Mouse (Mus musculus): ENCODE measurements at regions not wholly inside any gene's neighbourhood (a gene's known extent, or its start where the extent isn't known, plus 50 kb on each side); places are given as distances from the start of the nearest gene placed in this dataset.

- DNase-seq (ENCODE audit: low spot score): no peak
Measured at GRCm38 (mm10) chr7:70219310-70219709, 147.2 kb downstream of the Nr2f2 start.

- no peak for DNase-seq (ENCODE audit: low spot score)
Measured at GRCm38 (mm10) chr7:70217137-70217536, 149.4 kb downstream of the Nr2f2 start.

GRCm38 (mm10) chr7:70213970-70214520, 152.5 kb downstream of the Nr2f2 start:
- DNase-seq (ENCODE audit: low spot score): no peak

- no peak for DNase-seq (ENCODE audit: low spot score)
Measured at GRCm38 (mm10) chr7:70205900-70206299, 160.6 kb downstream of the Nr2f2 start.

GRCm38 (mm10) chr7:70200188-70200587, 166.3 kb downstream of the Nr2f2 start:
- DNase-seq (ENCODE audit: low spot score): no peak

GRCm38 (mm10) chr7:70178956-70179355, 187.6 kb downstream of the Nr2f2 start:
- no peak for DNase-seq (ENCODE audit: low spot score)

- no peak for DNase-seq (ENCODE audit: low spot score)
Measured at GRCm38 (mm10) chr7:70178006-70178405, 188.5 kb downstream of the Nr2f2 start.

GRCm38 (mm10) chr7:70176686-70177259, 189.8 kb downstream of the Nr2f2 start:
- no peak for DNase-seq (ENCODE audit: low spot score)

- no peak for DNase-seq (ENCODE audit: low spot score)
Measured at GRCm38 (mm10) chr7:70176086-70176485, 190.4 kb downstream of the Nr2f2 start.

- no peak for DNase-seq (ENCODE audit: low spot score)
Measured at GRCm38 (mm10) chr7:70172431-70172830, 194.1 kb downstream of the Nr2f2 start.

GRCm38 (mm10) chr7:70171456-70171855, 195.1 kb downstream of the Nr2f2 start:
- DNase-seq (ENCODE audit: low spot score): no peak

- DNase-seq (ENCODE audit: low spot score): no peak
Measured at GRCm38 (mm10) chr7:70168080-70168479, 198.5 kb downstream of the Nr2f2 start.

GRCm38 (mm10) chr7:70166081-70166480, 200.5 kb downstream of the Nr2f2 start:
- DNase-seq (ENCODE audit: low spot score): no peak

- no peak for DNase-seq (ENCODE audit: low spot score)
Measured at GRCm38 (mm10) chr7:70165501-70165900, 201.0 kb downstream of the Nr2f2 start.

- no peak for DNase-seq (ENCODE audit: low spot score)
Measured at GRCm38 (mm10) chr7:70164691-70165193, 201.8 kb downstream of the Nr2f2 start.

GRCm38 (mm10) chr7:70158531-70158930, 208.0 kb downstream of the Nr2f2 start:
- no peak for DNase-seq (ENCODE audit: low spot score)

- DNase-seq (ENCODE audit: low spot score): no peak
Measured at GRCm38 (mm10) chr7:70144726-70145271, 221.7 kb downstream of the Nr2f2 start.

- DNase-seq (ENCODE audit: low spot score): no peak
Measured at GRCm38 (mm10) chr7:70136837-70137236, 229.7 kb downstream of the Nr2f2 start.

GRCm38 (mm10) chr7:70135416-70135815, 231.1 kb downstream of the Nr2f2 start:
- no peak for DNase-seq (ENCODE audit: low spot score)

- no peak for DNase-seq (ENCODE audit: low spot score)
Measured at GRCm38 (mm10) chr7:70129963-70130362, 236.6 kb downstream of the Nr2f2 start.

GRCm38 (mm10) chr7:70122818-70123217, 243.7 kb downstream of the Nr2f2 start:
- no peak for DNase-seq (ENCODE audit: low spot score)

GRCm38 (mm10) chr7:70119517-70119916, 247.0 kb downstream of the Nr2f2 start:
- DNase-seq (ENCODE audit: low spot score): no peak

GRCm38 (mm10) chr7:70118971-70119370, 247.6 kb downstream of the Nr2f2 start:
- DNase-seq (ENCODE audit: low spot score): no peak
